Mouse (Mus musculus) embryonic facial prominence, embryonic 10.5 days (tissue): ENCODE data around the gene Sh3pxd2a. TPM values are rescaled to one million over a fixed set of nuclear protein-coding genes. Genes with fewer than 3 reads are reported as not detected.

Experiments used
- DNase-seq: peaks from one replicate; pipeline ENCODE4 v3.0.0-alpha.2; 2017; ENCODE audit warnings: low spot score
- H3K27ac ChIP-seq: fragments of 300-500 bp; sonication (generic); replicated peaks from 2 replicates; pipeline ENCODE4 v1.5.1; 2016; ENCODE audit warnings: mild to moderate bottlenecking
- H3K27me3 ChIP-seq: fragments of 300-500 bp; sonication (generic); replicated peaks from 2 replicates; pipeline ENCODE4 v1.6.1; 2016; ENCODE audit warnings: low read depth, mild to moderate bottlenecking; ENCODE audit not compliant: poor library complexity, severe bottlenecking
- H3K36me3 ChIP-seq: fragments of 300-500 bp; sonication (generic); replicated peaks from 2 replicates; pipeline ENCODE4 v1.6.1; 2016; ENCODE audit warnings: mild to moderate bottlenecking, moderate library complexity
- H3K4me1 ChIP-seq: fragments of 300-500 bp; sonication (generic); 2 replicates; pipeline ENCODE4 v1.6.1; 2016
- H3K4me3 ChIP-seq: fragments of 300-500 bp; sonication (generic); 2 replicates; pipeline ENCODE4 v1.5.1; 2016; ENCODE audit warnings: mild to moderate bottlenecking, moderate library complexity
- H3K9me3 ChIP-seq: fragments of 300-500 bp; sonication (generic); 2 replicates; pipeline ENCODE4 v1.6.1; 2016; ENCODE audit warnings: mild to moderate bottlenecking
- WGBS: fragments of 180-500 bp; shearing (Covaris S2); methylation state at CpG from one replicate; pipeline ENCODE4 v1.1.7; 2016; 5-methylcytosine and 5-hydroxymethylcytosine counted together
- polyA plus RNA-seq: library from polyadenylated mRNA; unstranded; fragments of >200 nt; fragmentation: Nextera tagmentation; extraction: Ambion mirVana; gene quantifications from 2 replicates; pipeline ENCODE4 v1.2.1, GENCODE M21; 2016

Sh3pxd2a gene
- polyA plus RNA-seq, 1 experiment from 2014 or later: 2.9 TPM

DNA sequence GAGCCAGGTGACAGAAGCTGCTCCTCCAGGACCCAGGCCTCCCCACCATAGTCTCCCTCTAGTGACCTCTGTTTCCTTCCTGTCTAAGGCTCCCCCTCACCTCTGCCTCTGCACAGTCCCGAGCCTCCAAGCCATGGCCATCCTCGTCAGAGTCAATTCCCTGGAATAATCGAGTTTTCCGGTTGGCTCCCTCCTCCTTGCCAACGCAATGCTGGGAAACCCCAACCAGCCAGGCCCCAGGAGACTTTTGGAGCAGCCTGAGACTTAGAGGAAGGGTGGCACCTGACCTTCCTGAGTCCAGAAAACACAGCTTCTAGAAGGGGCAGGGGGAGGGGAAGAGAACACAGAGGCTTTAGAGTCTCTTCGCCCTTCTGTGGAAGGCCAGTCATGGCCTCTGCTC is 213.3 kb downstream of the Sh3pxd2a start:
- no peak for DNase-seq
- no peak overlapping the region for H3K27ac ChIP-seq
- WGBS: 57% methylated on average over 6 of the region's 6 CpGs

GRCm38 (mm10) chr19:47248906-47249568 is 215.2 kb downstream of the Sh3pxd2a start:
- H3K36me3 ChIP-seq: no peaks in the 10 kb centered on the region
- 72% methylated on average over 16 of the region's 16 CpGs for WGBS
- H3K9me3 ChIP-seq: no peaks in the 10 kb centered on the region; the same call in 1 of the 2 replicates
- H3K27ac ChIP-seq: peak overlapping the region; percentile 54; the same call in 1 of the 2 replicates
- H3K4me1 ChIP-seq: peaks cover 45% of the 10 kb centered on the region
- DNase-seq: no peak
- H3K27me3 ChIP-seq: peaks cover 48% of the 10 kb centered on the region
- no peak overlapping the region for H3K4me3 ChIP-seq

More for the DNA sequence above, 213.3 kb downstream of the Sh3pxd2a start:
- no peaks in the 10 kb centered on the region; the same call in 1 of the 2 replicates for H3K9me3 ChIP-seq
- peaks cover 41% of the 10 kb centered on the region for H3K4me1 ChIP-seq
- H3K36me3 ChIP-seq: no peaks in the 10 kb centered on the region
- peaks cover 66% of the 10 kb centered on the region for H3K27me3 ChIP-seq
- H3K4me3 ChIP-seq: no peak overlapping the region

- Histone ChIP-seq H3K36me3 (no peaks in the 10 kb centered on the region), H3K9me3 (no peaks in the 10 kb centered on the region), H3K27ac (no peak overlapping the region), H3K4me1 (peaks cover 47% of the 10 kb centered on the region), H3K4me3 (no peak overlapping the region), H3K27me3 (peaks cover 41% of the 10 kb centered on the region)
- WGBS: 80% methylated on average over 7 of the region's 7 CpGs
- no peak for DNase-seq
Observed at GRCm38 (mm10) chr19:47248296-47248695, 215.9 kb downstream of the Sh3pxd2a start.

- no peaks in the 10 kb centered on the region for H3K9me3 ChIP-seq
- H3K36me3 ChIP-seq: no peaks in the 10 kb centered on the region
- peaks cover 36% of the 10 kb centered on the region for H3K27me3 ChIP-seq
- H3K4me1 ChIP-seq: peaks cover 45% of the 10 kb centered on the region
- WGBS: 67% methylated on average over 11 of the region's 11 CpGs
- no peak overlapping the region for H3K4me3 ChIP-seq
- no peak for DNase-seq
- no peak overlapping the region for H3K27ac ChIP-seq
Observed at GRCm38 (mm10) chr19:47247791-47248190, 216.4 kb downstream of the Sh3pxd2a start.

GRCm38 (mm10) chr19:47245512-47245911 is 218.7 kb downstream of the Sh3pxd2a start:
- Histone ChIP-seq H3K36me3 (no peaks in the 10 kb centered on the region), H3K4me1 (peaks cover 51% of the 10 kb centered on the region), H3K4me3 (no peak overlapping the region), H3K27me3 (peaks cover 13% of the 10 kb centered on the region), H3K27ac (no peak overlapping the region), H3K9me3 (no peaks in the 10 kb centered on the region)
- 85% methylated on average over 8 of the region's 8 CpGs for WGBS
- DNase-seq: no peak

DNA sequence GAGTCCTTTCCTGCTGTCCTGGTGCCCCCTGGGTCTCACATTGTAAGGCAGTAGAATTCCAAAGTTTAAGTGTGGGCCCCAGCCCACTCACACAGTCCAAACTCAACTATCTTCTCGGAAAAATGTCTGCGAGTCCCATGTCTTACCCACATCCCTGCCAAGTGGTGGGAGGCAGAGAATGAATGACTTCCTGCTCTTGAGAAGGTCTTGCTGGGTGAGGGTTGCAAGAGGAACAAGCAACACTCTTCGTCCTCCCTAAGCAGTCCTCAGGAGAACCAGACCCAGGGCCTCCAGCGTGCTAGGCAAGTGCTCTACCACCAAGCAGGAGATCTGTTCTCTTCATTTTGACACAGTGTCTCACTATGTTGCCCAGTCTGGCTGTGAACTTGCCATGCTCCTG is 222.0 kb downstream of the Sh3pxd2a start:
- H3K9me3 ChIP-seq: no peaks in the 10 kb centered on the region
- H3K4me3 ChIP-seq: no peak overlapping the region
- H3K4me1 ChIP-seq: peaks cover 40% of the 10 kb centered on the region
- 88% methylated on average over 4 of the region's 4 CpGs for WGBS
- no peak for DNase-seq
- peaks cover 23% of the 10 kb centered on the region for H3K27me3 ChIP-seq
- H3K27ac ChIP-seq: no peak overlapping the region; the same call in 1 of the 2 replicates
- H3K36me3 ChIP-seq: no peaks in the 10 kb centered on the region

DNA sequence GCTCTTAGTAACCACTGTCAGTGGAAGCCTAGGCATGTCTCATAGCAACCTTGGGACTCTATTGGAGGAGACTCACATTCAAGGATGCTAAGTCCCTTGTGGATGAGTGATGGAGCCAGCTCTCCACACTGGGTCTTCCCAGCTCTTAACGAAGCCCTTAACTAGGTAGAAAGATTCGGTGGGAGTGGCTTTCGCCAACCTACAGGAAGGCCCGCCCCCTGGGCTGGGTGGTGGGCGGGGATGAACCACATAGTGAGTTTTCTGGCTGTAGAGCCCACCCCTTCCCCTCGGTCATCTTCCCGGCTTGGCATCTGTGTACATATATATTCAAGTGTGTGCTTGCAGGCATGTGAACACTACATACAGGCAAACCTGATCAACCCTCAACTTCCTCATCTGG is 223.2 kb downstream of the Sh3pxd2a start:
- no peak overlapping the region for H3K27ac ChIP-seq
- peaks cover 36% of the 10 kb centered on the region for H3K4me1 ChIP-seq
- no peaks in the 10 kb centered on the region for H3K9me3 ChIP-seq
- peak overlapping the region; percentile 55 for H3K4me3 ChIP-seq
- no peak for DNase-seq
- 66% methylated on average over 7 of the region's 7 CpGs for WGBS
- peaks cover 15% of the 10 kb centered on the region for H3K27me3 ChIP-seq
- H3K36me3 ChIP-seq: no peaks in the 10 kb centered on the region

- Histone ChIP-seq H3K36me3 (no peaks in the 10 kb centered on the region), H3K27ac (peak overlapping the region; percentile 73), H3K4me3 (peak overlapping the region; percentile 55), H3K9me3 (no peaks in the 10 kb centered on the region), H3K27me3 (peaks cover 15% of the 10 kb centered on the region), H3K4me1 (peaks cover 31% of the 10 kb centered on the region)
- DNase-seq: peak; percentile 78
- 30% methylated on average over 12 of the region's 12 CpGs for WGBS
Observed at GRCm38 (mm10) chr19:47240076-47240475, 224.1 kb downstream of the Sh3pxd2a start.

- Histone ChIP-seq H3K27me3 (peaks cover 4% of the 10 kb centered on the region; the same call in 1 of the 2 replicates), H3K9me3 (no peaks in the 10 kb centered on the region), H3K27ac (no peak overlapping the region), H3K4me3 (no peak overlapping the region), H3K36me3 (no peaks in the 10 kb centered on the region), H3K4me1 (peaks cover 16% of the 10 kb centered on the region)
- DNase-seq: no peak
- WGBS: 92% methylated on average over 3 of the region's 3 CpGs
Observed at GRCm38 (mm10) chr19:47233087-47233486, 231.1 kb downstream of the Sh3pxd2a start.

DNA sequence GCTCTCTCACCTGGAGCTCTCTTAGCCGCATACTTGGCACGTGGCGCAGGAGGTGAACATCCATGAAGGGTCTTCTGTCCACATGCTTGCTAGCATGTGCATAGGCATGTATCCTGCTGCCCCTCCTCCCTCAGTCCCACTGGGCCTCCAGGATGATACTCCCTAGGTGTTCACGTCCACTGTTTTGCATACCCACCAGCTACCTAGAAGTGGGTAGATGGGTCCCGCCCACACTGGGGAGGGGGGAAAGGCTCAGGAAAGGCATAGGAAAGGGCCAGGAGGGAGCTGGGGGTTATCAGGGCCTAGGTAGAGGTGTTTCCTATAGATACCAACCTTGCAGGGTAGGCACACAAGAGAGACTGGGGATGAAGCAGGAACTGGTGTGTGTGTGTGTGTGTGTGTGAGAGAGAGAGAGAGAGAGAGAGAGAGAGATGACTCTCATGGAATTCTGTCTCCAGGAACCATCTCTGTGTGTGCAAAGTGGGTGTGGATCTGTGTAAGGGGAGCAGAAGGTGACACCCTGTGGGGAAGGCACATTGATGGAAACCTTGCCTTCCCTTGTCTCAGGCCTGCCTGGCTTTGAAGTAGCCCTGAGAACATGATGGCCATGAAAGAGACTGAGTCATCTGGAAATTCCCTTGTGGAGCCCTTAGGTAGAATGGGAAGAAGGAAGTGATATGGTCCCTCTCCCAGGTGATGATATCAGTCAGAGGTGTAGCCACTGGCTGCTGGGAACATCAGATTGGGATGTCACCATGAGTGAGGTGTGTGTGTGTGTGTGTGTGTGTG is 231.9 kb downstream of the Sh3pxd2a start:
- Histone ChIP-seq H3K36me3 (no peaks in the 10 kb centered on the region), H3K9me3 (no peaks in the 10 kb centered on the region)

GRCm38 (mm10) chr19:47231389-47231788 is 232.8 kb downstream of the Sh3pxd2a start:
- Histone ChIP-seq H3K4me1 (peaks cover 16% of the 10 kb centered on the region), H3K36me3 (no peaks in the 10 kb centered on the region), H3K9me3 (no peaks in the 10 kb centered on the region), H3K27me3 (no peaks in the 10 kb centered on the region), H3K4me3 (no peak overlapping the region), H3K27ac (no peak overlapping the region)
- no peak for DNase-seq
- 91% methylated on average over 6 of the region's 6 CpGs for WGBS

More for the DNA sequence above, 231.9 kb downstream of the Sh3pxd2a start:
- WGBS: 85% methylated on average over 5 of the region's 5 CpGs
- no peak for DNase-seq
- Histone ChIP-seq H3K4me1 (peaks cover 16% of the 10 kb centered on the region), H3K27me3 (no peaks in the 10 kb centered on the region), H3K27ac (no peak overlapping the region), H3K4me3 (no peak overlapping the region)

GRCm38 (mm10) chr19:47230682-47231081 is 233.5 kb downstream of the Sh3pxd2a start:
- Histone ChIP-seq H3K36me3 (no peaks in the 10 kb centered on the region), H3K9me3 (no peaks in the 10 kb centered on the region), H3K27ac (no peak overlapping the region), H3K27me3 (no peaks in the 10 kb centered on the region), H3K4me3 (no peak overlapping the region), H3K4me1 (peaks cover 16% of the 10 kb centered on the region)
- WGBS: 89% methylated on average over 8 of the region's 8 CpGs
- DNase-seq: no peak

GRCm38 (mm10) chr19:47230082-47230481 is 234.1 kb downstream of the Sh3pxd2a start:
- Histone ChIP-seq H3K36me3 (no peaks in the 10 kb centered on the region), H3K27me3 (no peaks in the 10 kb centered on the region), H3K4me1 (peaks cover 16% of the 10 kb centered on the region), H3K9me3 (no peaks in the 10 kb centered on the region), H3K27ac (no peak overlapping the region), H3K4me3 (no peak overlapping the region)
- 86% methylated on average over 7 of the region's 7 CpGs for WGBS
- no peak for DNase-seq
